In genomic region chr9:22260092-22260422, GRCm38 (mm10) we compare ENCODE assay signal across 9 mouse cellular contexts. TPM values are rescaled to one million over a fixed set of nuclear protein-coding genes. Genes with fewer than 3 reads are reported as not detected.
DNase-seq lines count a peak whose midpoint lies in the region; ATAC-seq and TF ChIP-seq lines count a peak whose summit lies in the region.
"Had no signal": no experiment of that assay in that cellular context is flagged by ENCODE, and none has a peak within 500 bp of the region (broad histone marks: within the 10 kb centered on the region; RNA-seq: fewer than 3 reads in every experiment).

No protein-coding gene starts in this region.

- H3ac ChIP-seq in myocyte (ENCODE audit: control insufficient read depth, insufficient read length), result peak overlapping the region; percentile 20

- no peak overlapping the region for H3K9ac ChIP-seq in embryonic facial prominence, embryonic 15.5 days
- H3K9ac ChIP-seq in intestine, embryonic 15.5 days, result no peak overlapping the region

- no peaks in the 10 kb centered on the region for H3K27me3 ChIP-seq in embryonic facial prominence, embryonic 15.5 days
- H3K27me3 ChIP-seq in intestine, embryonic 15.5 days (replicated peaks), result no peaks in the 10 kb centered on the region
- no peaks in the 10 kb centered on the region for H3K27me3 ChIP-seq in myocyte (ENCODE audit: control insufficient read depth, insufficient read depth, insufficient read length)

- DNase-seq in left cerebral cortex, adult 2 months (ENCODE audit: extremely low spot score in 1 of 2, low spot score in 2 of 2), result no peak
- DNase-seq in left cerebral cortex, adult 8-10 months (ENCODE audit: low spot score in 2 of 2), result no peak
- no peak for DNase-seq in cerebellum, adult 9-11 months
- no peak for DNase-seq in adrenal gland, postnatal 4 days (ENCODE audit: low spot score in 2 of 2)
- DNase-seq in frontal cortex, adult 2 months (ENCODE audit: extremely low spot score in 1 of 2, low spot score in 1 of 2), result no peak

- H3K27ac ChIP-seq in left cerebral cortex, adult 2 months, result no peak overlapping the region
- no peak overlapping the region for H3K27ac ChIP-seq in embryonic facial prominence, embryonic 15.5 days (replicated peaks)
- H3K27ac ChIP-seq in intestine, embryonic 15.5 days, result no peak overlapping the region

- no peak for TF ChIP-seq CTCF in left cerebral cortex, adult 2 months (IDR thresholded peaks at IDR 0.05)

- no peaks in the 10 kb centered on the region for H3K79me2 ChIP-seq in myocyte (ENCODE audit: control insufficient read depth, insufficient read depth)

- peaks cover 13% of the 10 kb centered on the region for H3K36me3 ChIP-seq in embryonic facial prominence, embryonic 15.5 days
- H3K36me3 ChIP-seq in intestine, embryonic 15.5 days, result peaks cover 11% of the 10 kb centered on the region
- H3K36me3 ChIP-seq in myocyte (ENCODE audit: control insufficient read depth, insufficient read depth), result no peaks in the 10 kb centered on the region

- TF ChIP-seq POLR2A in myocyte (IDR thresholded peaks at IDR 0.05; ENCODE audit: insufficient read length, low read depth), result no peak

- intact Hi-C loops in left cerebral cortex, adult 2 months (cut with DNase I), result no loop called here

- no peak for ATAC-seq in embryonic facial prominence, embryonic 15.5 days (ENCODE audit: insufficient number of reproducible peaks, low FRiP score, low TSS enrichment, low read depth)
- ATAC-seq in intestine, embryonic 15.5 days, result no peak

- 0 out of 2 replicates have a peak, but pooled peaks cover 5% of the 10 kb centered on the region for H3K4me1 ChIP-seq in embryonic facial prominence, embryonic 15.5 days
- 0 out of 2 replicates have a peak, but pooled peaks cover 3% of the 10 kb centered on the region for H3K4me1 ChIP-seq in intestine, embryonic 15.5 days (replicated peaks)

- H3K9me3 ChIP-seq in embryonic facial prominence, embryonic 15.5 days (replicated peaks), result peaks cover 6% of the 10 kb centered on the region; the same call in 1 of the 2 replicates
- no peaks in the 10 kb centered on the region for H3K9me3 ChIP-seq in intestine, embryonic 15.5 days

- peak overlapping the region; percentile 62 for H3K4me3 ChIP-seq in left cerebral cortex, adult 2 months
- H3K4me3 ChIP-seq in embryonic facial prominence, embryonic 15.5 days (replicated peaks), result peak overlapping the region; percentile 61
- H3K4me3 ChIP-seq in intestine, embryonic 15.5 days (replicated peaks), result peak overlapping the region; percentile 67; the same call in 1 of the 2 replicates
- peak overlapping the region; percentile 54 for H3K4me3 ChIP-seq in myocyte

- H3K4me2 ChIP-seq in embryonic facial prominence, embryonic 15.5 days (replicated peaks), result peak overlapping the region; percentile 59
- H3K4me2 ChIP-seq in intestine, embryonic 15.5 days (replicated peaks), result peak overlapping the region; percentile 84
- H3K4me2 ChIP-seq in myocyte (ENCODE audit: low read depth), result peak overlapping the region; percentile 79

- 23% methylated on average over 3 of the region's 3 CpGs for WGBS in embryonic facial prominence, embryonic 15.5 days
- WGBS in intestine, embryonic 15.5 days, result 24% methylated on average over 3 of the region's 3 CpGs

TF ChIP-seq in myocyte, 11 proteins besides CTCF, POLR2A, EP300 and RAD21:
- no peak for TF ChIP-seq SRF (IDR thresholded peaks at IDR 0.05; ENCODE audit: control insufficient read depth, insufficient read length, low read depth)
- TF ChIP-seq REST (IDR thresholded peaks at IDR 0.05; ENCODE audit: insufficient read depth, insufficient read length), result no peak
- no peak for TF ChIP-seq POLR2AphosphoS2 (IDR thresholded peaks at IDR 0.05; ENCODE audit: insufficient read length, low read depth)
- no peak for TF ChIP-seq E2F4 (IDR thresholded peaks at IDR 0.05; ENCODE audit: insufficient read depth)
- TF ChIP-seq USF1 (IDR thresholded peaks at IDR 0.05; ENCODE audit: low read depth), result no peak
- TF ChIP-seq MYOD1 (IDR thresholded peaks at IDR 0.05; ENCODE audit: control insufficient read depth in 1 of 3, insufficient read length in 2 of 3, low read depth in 2 of 3), result no peak
- no peak for TF ChIP-seq TCF12 (IDR thresholded peaks at IDR 0.05; ENCODE audit: insufficient read depth, poor library complexity, severe bottlenecking)
- TF ChIP-seq CEBPB (IDR thresholded peaks at IDR 0.05; ENCODE audit: insufficient read depth, poor library complexity, severe bottlenecking), result no peak
- TF ChIP-seq TCF3 (IDR thresholded peaks at IDR 0.05; ENCODE audit: insufficient read length, low read depth), result no peak
- TF ChIP-seq MYOG (IDR thresholded peaks at IDR 0.05; ENCODE audit: control insufficient read depth in 1 of 3, insufficient read depth in 1 of 3, insufficient read length in 2 of 3, low read depth in 2 of 3), result no peak
- no peak for TF ChIP-seq MAX (IDR thresholded peaks at IDR 0.05; ENCODE audit: low read depth)

RNA-seq across cellular contexts. Expression of gene Zfp599, which starts 0.4 kb away (rescaled TPM):
- total RNA-seq in left cerebral cortex, adult 2 months (2021), result 1 to 10 TPM; 3.7 to 4.5 TPM
- total RNA-seq in left cerebral cortex, adult 8-10 months (2022), result 1 to 10 TPM; 4.3 to 5.7 (median 4.5) TPM
- polyA plus RNA-seq in embryonic facial prominence, embryonic 15.5 days (2015; fragmentation: Nextera tagmentation; extraction: Ambion mirVana), result 3.8 and 4.1 TPM in 2 replicates
- 4.2 and 4.3 TPM in 2 replicates for polyA plus RNA-seq in intestine, embryonic 15.5 days (2015; fragmentation: Nextera tagmentation; extraction: Ambion mirVana)
- 0.53 TPM for polyA plus RNA-seq in myocyte (2012; fragmentation: generic; extraction: Trizol)
- 1 to 10 TPM; 2.2 to 3.2 TPM for total RNA-seq in adrenal gland, postnatal 4 days (2021)
- 1.3 and 1.7 TPM in 2 replicates for polyA plus RNA-seq in frontal cortex, adult 2 months (2012; rRNA removed)
- polyA plus RNA-seq: liver, adult 2 months had no signal

RNA-seq across cellular contexts. Expression of gene Zfp809, which starts 34.5 kb away (rescaled TPM):
- 10 to 100 TPM; 21.4 to 21.8 TPM for total RNA-seq in left cerebral cortex, adult 2 months (2021)
- total RNA-seq in left cerebral cortex, adult 8-10 months (2022), result 10 to 100 TPM; 17.9 to 26.0 (median 22.0) TPM
- 14.7 and 18.4 TPM in 2 replicates for polyA plus RNA-seq in embryonic facial prominence, embryonic 15.5 days (2015; fragmentation: Nextera tagmentation; extraction: Ambion mirVana)
- 19.3 and 23.6 TPM in 2 replicates for polyA plus RNA-seq in intestine, embryonic 15.5 days (2015; fragmentation: Nextera tagmentation; extraction: Ambion mirVana)
- polyA plus RNA-seq in myocyte (2012; fragmentation: generic; extraction: Trizol), result 4.3 TPM
- total RNA-seq in adrenal gland, postnatal 4 days (2021), result 10 to 100 TPM; 36.9 to 39.5 TPM
- polyA plus RNA-seq in frontal cortex, adult 2 months (2012; rRNA removed), result 16.8 and 17.4 TPM in 2 replicates

RNA-seq across cellular contexts. Expression of gene Zfp810, which starts 47.4 kb away (rescaled TPM):
- 10 to 100 TPM; 12.6 to 16.4 TPM for total RNA-seq in left cerebral cortex, adult 2 months (2021)
- total RNA-seq in left cerebral cortex, adult 8-10 months (2022), result 10 to 100 TPM; 15.5 to 21.8 (median 18.2) TPM
- 17.9 and 19.4 TPM in 2 replicates for polyA plus RNA-seq in embryonic facial prominence, embryonic 15.5 days (2015; fragmentation: Nextera tagmentation; extraction: Ambion mirVana)
- polyA plus RNA-seq in intestine, embryonic 15.5 days (2015; fragmentation: Nextera tagmentation; extraction: Ambion mirVana), result 12.4 and 13.3 TPM in 2 replicates
- polyA plus RNA-seq in myocyte (2012; fragmentation: generic; extraction: Trizol), result 4.4 TPM
- 10 to 100 TPM; 21.0 to 22.5 TPM for total RNA-seq in adrenal gland, postnatal 4 days (2021)
- polyA plus RNA-seq in frontal cortex, adult 2 months (2012; rRNA removed), result 17.6 and 21.3 TPM in 2 replicates
